Mouse (Mus musculus) heart, embryonic 14.5 days (tissue): ENCODE results near the gene Gm27021. TPM values are rescaled to one million over a fixed set of nuclear protein-coding genes. Genes with fewer than 3 reads are reported as not detected.

Experiments
- ATAC-seq: fragments of 200-750 bp; cut with Nextera tagmentation; 2 replicates; pipeline ENCODE4 v1.8.0; 2017; ENCODE audit warnings: low read depth, moderate TSS enrichment; ENCODE audit not compliant: insufficient number of reproducible peaks, insufficient read depth, low FRiP score
- H3K27ac ChIP-seq, 2 experiments: fragments of 200-500 bp in 1 of 2; fragments of 300-500 bp in 1 of 2; sonication (generic) in 1 of 2; replicated peaks in 1 of 2; 2 replicates each; pipeline ENCODE4 v1.5.1; 2012 to 2014; ENCODE audit warnings: low read depth in 2 of 2, low read length in 2 of 2, control low read depth in 1 of 2, mild to moderate bottlenecking in 1 of 2, mixed read lengths in 1 of 2; ENCODE audit not compliant: control insufficient read depth in 1 of 2, insufficient read depth in 1 of 2
- H3K27me3 ChIP-seq: fragments of 300-500 bp; sonication (generic); 2 replicates; pipeline ENCODE4 v1.6.1; 2014; ENCODE audit warnings: mild to moderate bottlenecking, low read length, control low read depth; ENCODE audit not compliant: control insufficient read depth, insufficient read depth
- H3K36me3 ChIP-seq: fragments of 300-500 bp; sonication (generic); 2 replicates; pipeline ENCODE4 v1.6.1; 2014; ENCODE audit warnings: mild to moderate bottlenecking, control low read depth, low read length, mixed read lengths; ENCODE audit not compliant: control insufficient read depth, insufficient read depth
- H3K4me1 ChIP-seq, 2 experiments: fragments of 200-500 bp in 1 of 2; fragments of 300-500 bp in 1 of 2; sonication (generic) in 1 of 2; 2 replicates each; pipeline ENCODE4 v1.6.1; 2012 to 2014; ENCODE audit warnings: low read length in 2 of 2, control low read depth in 1 of 2, mixed read lengths in 1 of 2; ENCODE audit not compliant: control insufficient read depth in 2 of 2, insufficient read depth in 2 of 2
- H3K4me2 ChIP-seq: fragments of 300-500 bp; sonication (generic); 2 replicates; pipeline ENCODE4 v1.6.1; 2014; ENCODE audit warnings: mild to moderate bottlenecking, low read length
- H3K4me3 ChIP-seq, 2 experiments: fragments of 200-500 bp in 1 of 2; fragments of 300-500 bp in 1 of 2; sonication (generic) in 1 of 2; 2 replicates each; pipeline ENCODE4 v1.5.1; 2012 to 2014; ENCODE audit warnings: low read length in 2 of 2, mild to moderate bottlenecking in 2 of 2, control low read depth in 1 of 2, low read depth in 1 of 2, moderate library complexity in 1 of 2; ENCODE audit not compliant: control insufficient read depth in 1 of 2, insufficient read depth in 1 of 2
- H3K9ac ChIP-seq: fragments of 300-500 bp; sonication (generic); 2 replicates; pipeline ENCODE4 v1.6.1; 2014; ENCODE audit warnings: mild to moderate bottlenecking, low read length
- H3K9me3 ChIP-seq: fragments of 300-500 bp; sonication (generic); 2 replicates; pipeline ENCODE4 v1.6.1; 2016; ENCODE audit warnings: low read length, control low read depth; ENCODE audit not compliant: control insufficient read depth
- WGBS: fragments of 180-500 bp; shearing (Covaris S2); extraction: QIAGEN DNeasy Blood & Tissue Kit; methylation state at CpG from one replicate; pipeline ENCODE4 v1.1.7; 2014; 5-methylcytosine and 5-hydroxymethylcytosine counted together
- polyA plus RNA-seq: library from polyadenylated mRNA; unstranded; fragments of >200 nt; fragmentation: Nextera tagmentation; extraction: Ambion mirVana; gene quantifications from 2 replicates; pipeline ENCODE4 v1.2.1, GENCODE M21; 2014

Gene Gm27021
- polyA plus RNA-seq, 1 experiment from 2014 or later = 0.45 TPM

GRCm38 (mm10) chr8:120569939-120570715, 97.8 kb downstream of the Gm27021 start:
- peaks cover 97% of the 10 kb centered on the region for H3K36me3 ChIP-seq
- H3K27ac ChIP-seq = 0 out of 4 replicates have a peak overlapping the region, but pooled peaks of 1 of the 2 experiments have one; percentile 3
- H3K4me3 ChIP-seq = no peak overlapping the region
- H3K4me2 ChIP-seq = no peak overlapping the region
- ATAC-seq = no peak
- H3K9me3 ChIP-seq = no peaks in the 10 kb centered on the region
- H3K27me3 ChIP-seq = no peaks in the 10 kb centered on the region
- peaks cover 6 to 32% of the 10 kb centered on the region in 2 experiments; a peak in 3 of 4 replicates for H3K4me1 ChIP-seq
- WGBS = 45% methylated on average over 13 of the region's 13 CpGs
- H3K9ac ChIP-seq = no peak overlapping the region

GRCm38 (mm10) chr8:120569123-120569522, 98.8 kb downstream of the Gm27021 start:
- no peak overlapping the region for H3K9ac ChIP-seq
- no peak overlapping the region for H3K27ac ChIP-seq
- H3K36me3 ChIP-seq = peaks cover 90% of the 10 kb centered on the region
- no peaks in the 10 kb centered on the region for H3K27me3 ChIP-seq
- no peak overlapping the region for H3K4me2 ChIP-seq
- 90% methylated on average over 17 of the region's 17 CpGs for WGBS
- H3K9me3 ChIP-seq = no peaks in the 10 kb centered on the region
- peaks cover 15 to 34% of the 10 kb centered on the region in 2 experiments; a peak in 3 of 4 replicates for H3K4me1 ChIP-seq
- no peak overlapping the region for H3K4me3 ChIP-seq
- no peak for ATAC-seq

- Histone ChIP-seq H3K9me3 (no peaks in the 10 kb centered on the region), H3K9ac (no peak overlapping the region), H3K27ac (no peak overlapping the region), H3K27me3 (no peaks in the 10 kb centered on the region), H3K36me3 (peaks cover 81% of the 10 kb centered on the region), H3K4me3 (no peak overlapping the region), H3K4me1 (peaks cover 22 to 42% of the 10 kb centered on the region in 2 experiments), H3K4me2 (no peak overlapping the region)
- WGBS = 96% methylated on average over 37 of the region's 37 CpGs
- ATAC-seq = no peak
Measured at GRCm38 (mm10) chr8:120568164-120568798, 99.6 kb downstream of the Gm27021 start.

GRCm38 (mm10) chr8:120567731-120568130, 100.1 kb downstream of the Gm27021 start:
- Histone ChIP-seq H3K4me1 (peaks cover 27 to 48% of the 10 kb centered on the region in 2 experiments), H3K27ac (no peak overlapping the region), H3K36me3 (peaks cover 78% of the 10 kb centered on the region), H3K4me3 (no peak overlapping the region), H3K9me3 (no peaks in the 10 kb centered on the region), H3K9ac (no peak overlapping the region), H3K27me3 (no peaks in the 10 kb centered on the region), H3K4me2 (no peak overlapping the region)
- ATAC-seq = no peak
- 94% methylated on average over 17 of the region's 17 CpGs for WGBS

- Histone ChIP-seq H3K9me3 (no peaks in the 10 kb centered on the region), H3K27me3 (no peaks in the 10 kb centered on the region), H3K4me1 (peaks cover 38 to 58% of the 10 kb centered on the region in 2 experiments), H3K4me2 (no peak overlapping the region), H3K36me3 (peaks cover 71% of the 10 kb centered on the region), H3K27ac (no peak overlapping the region), H3K4me3 (no peak overlapping the region), H3K9ac (no peak overlapping the region)
- WGBS = 87% methylated on average over 8 of the region's 8 CpGs
- ATAC-seq = no peak
Measured at GRCm38 (mm10) chr8:120566681-120567080, 101.2 kb downstream of the Gm27021 start.

- 43% methylated on average over 7 of the region's 7 CpGs for WGBS
- peaks cover 49 to 67% of the 10 kb centered on the region in 2 experiments for H3K4me1 ChIP-seq
- no peak overlapping the region for H3K4me2 ChIP-seq
- H3K9ac ChIP-seq = peak overlapping the region; percentile 42; the same call in 1 of the 2 replicates
- ATAC-seq = no peak
- no peaks in the 10 kb centered on the region for H3K27me3 ChIP-seq
- no peak overlapping the region for H3K4me3 ChIP-seq
- H3K27ac ChIP-seq = peak overlapping the region; percentile 5 to 87; a peak in 2 of 4 replicates
- peaks cover 59% of the 10 kb centered on the region for H3K36me3 ChIP-seq
- H3K9me3 ChIP-seq = no peaks in the 10 kb centered on the region
Measured at GRCm38 (mm10) chr8:120565151-120565711, 102.6 kb downstream of the Gm27021 start.

GRCm38 (mm10) chr8:120563851-120564837, 103.7 kb downstream of the Gm27021 start:
- H3K4me2 ChIP-seq = peak overlapping the region; percentile 42
- H3K9ac ChIP-seq = peak overlapping the region; percentile 56
- no peaks in the 10 kb centered on the region for H3K9me3 ChIP-seq
- H3K36me3 ChIP-seq = peaks cover 55% of the 10 kb centered on the region
- H3K4me3 ChIP-seq = no peak overlapping the region
- 4% methylated on average over 20 of the region's 20 CpGs for WGBS
- peaks cover 51 to 71% of the 10 kb centered on the region in 2 experiments for H3K4me1 ChIP-seq
- H3K27me3 ChIP-seq = no peaks in the 10 kb centered on the region
- ATAC-seq = peak; percentile 67
- peak overlapping the region; percentile 87 to 96 for H3K27ac ChIP-seq
